Mouse (Mus musculus) spleen, embryonic (tissue): ENCODE measurements around the gene Noto.

Experiments used
- CTCF ChIA-PET: fragments of 350-600 bp; sonication (Branson Sonifier 250); formaldehyde crosslinking; loops from one replicate; lab custom pipeline; 2022; lab: Charles Lee

Noto gene

GRCm38 (mm10) chr6:85423836-85424379 lies at the start of gene Noto:
Gene Noto, plus strand, starts transcription at chr6:85423886.
- CTCF ChIA-PET = interaction anchor here (0.5 kb wide), 1 partner anchor 512 kb away, joined by 11 read pairs; no protein-coding TSS in a partner anchor

GRCm38 (mm10) chr6:85373951-85374733 lies 49.5 kb upstream of the Noto start, which contains the start of gene Rab11fip5:
Gene Rab11fip5, minus strand, starts transcription at chr6:85374634.
- CTCF ChIA-PET = no interaction called here

- CTCF ChIA-PET = no interaction called here
Observed at GRCm38 (mm10) chr6:85374734-85375114, 49.0 kb upstream of the Noto start.

GRCm38 (mm10) chr6:85377066-85377734 lies 46.5 kb upstream of the Noto start:
- CTCF ChIA-PET = interaction anchor here (0.6 to 1.1 kb wide), 2 partner anchors 10 to 20 kb away, joined by 3 to 4 read pairs; no protein-coding TSS in a partner anchor

- CTCF ChIA-PET = interaction anchor here (1.1 kb wide), 1 partner anchor 9 kb away, joined by 4 read pairs; no protein-coding TSS in a partner anchor
Observed at GRCm38 (mm10) chr6:85377876-85378275, 45.8 kb upstream of the Noto start.

- CTCF ChIA-PET = interaction anchor here (0.7 kb wide), 1 partner anchor 1219 kb away, joined by 3 read pairs; no protein-coding TSS in a partner anchor
Observed at GRCm38 (mm10) chr6:85378629-85379028, 45.1 kb upstream of the Noto start.

GRCm38 (mm10) chr6:85380201-85380900 lies 43.3 kb upstream of the Noto start:
- CTCF ChIA-PET = interaction anchor here (0.7 to 0.8 kb wide), 4 partner anchors 14 to 102 kb away, joined by 3 to 7 read pairs (median 5); no protein-coding TSS in a partner anchor

- CTCF ChIA-PET = interaction anchor here (0.7 to 0.8 kb wide), 3 partner anchors 14 to 103 kb away, joined by 3 to 6 read pairs (median 4); no protein-coding TSS in a partner anchor
Observed at GRCm38 (mm10) chr6:85380901-85381647, 42.6 kb upstream of the Noto start.

GRCm38 (mm10) chr6:85381648-85382020 lies 42.1 kb upstream of the Noto start:
- CTCF ChIA-PET = no interaction called here

- CTCF ChIA-PET = no interaction called here
Observed at GRCm38 (mm10) chr6:85382791-85383190, 40.9 kb upstream of the Noto start.

GRCm38 (mm10) chr6:85388608-85389007 lies 35.1 kb upstream of the Noto start:
- CTCF ChIA-PET = no interaction called here

GRCm38 (mm10) chr6:85391803-85392202 lies 31.9 kb upstream of the Noto start:
- CTCF ChIA-PET = interaction anchor here (0.9 kb wide), 1 partner anchor 97 kb away, joined by 4 read pairs; no protein-coding TSS in a partner anchor

- CTCF ChIA-PET = interaction anchor here (0.7 kb wide), 1 partner anchor 61 kb away, joined by 5 read pairs; no protein-coding TSS in a partner anchor
Observed at GRCm38 (mm10) chr6:85395360-85395759, 28.3 kb upstream of the Noto start.

- CTCF ChIA-PET = interaction anchor here (0.6 kb wide), 2 partner anchors 20 to 103 kb away, joined by 3 read pairs; no protein-coding TSS in a partner anchor
Observed at GRCm38 (mm10) chr6:85397165-85397564, 26.5 kb upstream of the Noto start.

GRCm38 (mm10) chr6:85399715-85400114 lies 24.0 kb upstream of the Noto start:
- CTCF ChIA-PET = no interaction called here

GRCm38 (mm10) chr6:85402613-85403012 lies 21.1 kb upstream of the Noto start:
- CTCF ChIA-PET = no interaction called here

GRCm38 (mm10) chr6:85403039-85403438 lies 20.6 kb upstream of the Noto start:
- CTCF ChIA-PET = interaction anchor here (0.7 kb wide), 1 partner anchor 566 kb away, joined by 6 read pairs; no protein-coding TSS in a partner anchor

GRCm38 (mm10) chr6:85409003-85409402 lies 14.7 kb upstream of the Noto start:
- CTCF ChIA-PET = no interaction called here

GRCm38 (mm10) chr6:85410771-85411273 lies 12.9 kb upstream of the Noto start:
- CTCF ChIA-PET = no interaction called here

GRCm38 (mm10) chr6:85415829-85416228 lies 7.9 kb upstream of the Noto start:
- CTCF ChIA-PET = no interaction called here
